Mouse (Mus musculus): Measurements from ENCODE around the gene Camkmt.

Gene Camkmt

DNA sequence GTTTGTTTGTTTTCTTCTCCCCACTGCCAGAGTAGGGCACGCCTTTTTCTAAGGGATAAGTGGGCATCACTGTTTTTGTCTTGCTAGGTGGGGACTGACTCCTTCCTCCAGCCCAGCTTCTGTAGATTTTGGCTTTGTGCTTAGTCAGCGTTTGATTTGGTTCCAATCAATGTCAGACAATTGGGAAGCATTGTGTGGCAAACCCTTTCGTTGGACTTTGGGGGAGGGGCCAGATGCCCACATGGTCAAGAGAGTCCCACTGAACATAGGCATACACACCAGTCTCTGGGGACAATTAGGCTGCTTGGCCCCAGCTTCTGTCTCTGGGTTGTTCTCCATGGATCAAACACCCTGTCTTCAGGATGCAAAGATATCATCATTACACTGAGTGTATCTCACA is 371.2 kb downstream of the Camkmt start:
- no peak for DNase-seq (ENCODE audit: low spot score in 2 of 2)

DNA sequence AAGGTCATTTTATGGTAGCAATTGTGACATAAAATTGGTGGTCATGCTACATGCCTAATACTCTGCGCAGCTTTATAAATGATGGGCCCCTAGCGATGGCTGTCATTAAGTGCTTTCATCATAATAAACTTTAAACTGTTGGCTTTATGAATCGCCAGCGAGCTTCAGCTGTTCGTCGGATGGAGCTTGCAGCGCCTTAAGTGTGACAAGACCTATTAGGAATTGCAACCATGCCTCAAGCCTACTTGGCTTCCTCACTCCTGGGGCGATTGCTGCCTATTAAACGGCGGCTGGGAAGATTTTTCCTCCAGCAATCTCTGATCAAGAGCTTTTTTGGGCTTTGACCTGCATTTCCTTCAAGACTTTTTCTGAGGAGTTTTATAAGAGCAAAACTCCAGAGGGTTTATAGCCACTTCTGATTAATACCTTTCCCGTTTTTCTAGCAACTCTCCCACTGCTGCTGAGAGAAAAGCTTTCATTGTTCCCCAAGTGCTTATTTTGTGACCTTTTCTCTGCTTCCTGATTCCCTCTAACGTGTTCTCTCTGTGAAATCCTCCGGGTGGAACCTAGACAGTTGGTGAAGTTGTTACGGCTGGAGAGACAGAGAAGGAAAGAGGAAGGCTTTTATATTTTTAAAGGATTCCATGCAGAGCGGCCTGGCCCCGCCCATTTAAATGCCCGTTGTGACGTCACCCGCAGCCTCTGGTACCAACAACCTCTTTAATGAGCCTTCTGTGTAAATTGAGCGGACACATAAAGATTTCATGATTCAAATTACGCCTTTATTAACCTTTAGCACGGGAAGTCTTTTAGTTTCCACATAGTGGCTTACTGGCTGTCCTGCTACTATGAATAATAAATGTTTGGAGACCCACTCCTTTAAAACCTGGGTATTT is 373.4 kb downstream of the Camkmt start:
- DNase-seq (ENCODE audit: low spot score in 2 of 2), result no peak

DNA sequence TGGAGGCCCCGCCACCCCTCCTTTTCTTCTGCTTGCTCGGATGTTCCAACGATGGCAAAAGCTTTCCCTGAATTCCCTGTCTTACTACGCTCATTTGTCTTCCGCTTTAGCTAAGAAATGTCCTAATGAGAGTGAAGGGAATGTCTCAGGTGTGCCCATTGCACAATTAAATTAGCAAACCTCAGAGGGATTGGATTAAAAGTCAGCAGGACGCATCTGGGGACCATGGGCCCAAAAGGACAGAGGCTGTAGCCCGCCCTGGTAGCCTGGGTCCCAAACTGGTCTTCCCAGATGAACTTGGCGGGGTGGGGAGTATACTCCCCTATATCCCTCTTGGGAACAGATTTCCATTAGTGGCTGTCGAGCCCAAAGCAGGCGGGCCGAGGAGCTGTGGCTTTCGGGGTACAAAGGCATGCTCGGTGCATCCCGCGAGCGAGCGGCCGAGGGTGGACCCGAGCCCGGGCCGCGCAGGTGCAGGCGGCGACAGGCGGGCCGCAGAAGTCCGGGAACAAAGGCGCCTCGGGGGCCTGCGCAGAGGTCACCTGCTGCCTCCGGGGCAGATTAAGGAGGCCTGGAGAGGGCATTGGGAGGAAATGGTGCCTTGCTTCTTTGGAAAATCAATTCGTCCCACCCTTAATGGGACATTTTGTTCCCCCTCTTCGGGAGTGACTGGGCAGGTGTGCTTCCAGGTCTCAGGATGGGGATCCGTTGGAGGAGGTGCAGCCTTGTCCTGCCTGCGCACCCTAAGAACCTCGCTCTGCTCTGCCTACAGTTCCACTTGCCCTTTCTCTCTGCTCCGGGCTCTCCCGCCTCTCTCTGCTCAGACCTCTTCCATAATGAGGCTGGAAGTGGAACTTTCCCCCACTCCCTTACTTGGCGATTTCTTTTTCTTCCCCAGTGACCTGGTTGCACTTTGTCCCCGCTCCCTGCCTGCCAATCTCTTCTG is 374.4 kb downstream of the Camkmt start:
- no peak for DNase-seq (ENCODE audit: low spot score in 2 of 2)

DNA sequence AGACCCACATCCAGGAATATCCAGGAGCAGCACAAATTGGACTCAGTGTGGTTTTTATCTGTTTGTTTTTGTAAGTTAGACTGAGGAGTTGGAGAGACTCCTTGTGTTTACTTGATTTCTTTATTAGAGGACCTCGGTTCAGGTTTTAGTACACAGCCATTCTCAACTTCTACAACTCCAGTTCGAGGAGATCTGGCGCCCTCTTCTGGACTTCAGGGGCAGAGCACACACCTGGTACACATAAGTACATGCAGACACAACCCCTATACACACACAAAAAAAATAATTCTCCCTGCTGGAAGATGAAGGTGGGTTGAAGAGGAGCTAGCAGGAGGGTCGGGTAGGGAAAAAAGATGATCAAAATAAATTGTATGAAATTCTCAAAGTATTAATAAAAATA is 379.4 kb downstream of the Camkmt start:
- no peak for DNase-seq (ENCODE audit: low spot score in 2 of 2)

DNA sequence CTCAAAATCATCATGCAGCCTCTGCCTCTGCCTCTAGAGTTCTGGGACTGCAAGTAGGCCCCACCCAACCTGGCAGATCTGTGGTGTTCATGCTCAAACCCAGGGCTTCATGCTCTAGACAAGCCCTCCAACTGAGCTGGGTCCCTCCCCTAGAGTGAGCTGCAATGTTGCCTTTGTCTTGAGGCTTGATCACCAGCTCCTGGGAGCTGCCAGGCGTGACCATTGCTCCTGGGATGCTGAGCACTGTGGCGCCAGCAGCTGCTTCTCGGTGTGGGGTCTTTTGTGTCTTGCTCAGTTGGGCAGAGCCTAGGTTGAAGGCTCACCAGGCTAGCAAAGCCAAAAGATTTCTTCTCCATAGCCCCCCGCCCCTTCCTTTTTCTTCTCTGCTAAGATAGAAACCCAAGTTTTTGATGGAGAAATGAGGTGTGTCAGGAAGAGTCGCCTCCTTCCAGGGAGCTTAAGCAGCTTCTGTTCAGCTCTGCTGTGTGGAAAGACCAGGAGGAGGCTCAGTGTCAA is 382.4 kb downstream of the Camkmt start:
- no peak for DNase-seq (ENCODE audit: low spot score in 2 of 2)

DNA sequence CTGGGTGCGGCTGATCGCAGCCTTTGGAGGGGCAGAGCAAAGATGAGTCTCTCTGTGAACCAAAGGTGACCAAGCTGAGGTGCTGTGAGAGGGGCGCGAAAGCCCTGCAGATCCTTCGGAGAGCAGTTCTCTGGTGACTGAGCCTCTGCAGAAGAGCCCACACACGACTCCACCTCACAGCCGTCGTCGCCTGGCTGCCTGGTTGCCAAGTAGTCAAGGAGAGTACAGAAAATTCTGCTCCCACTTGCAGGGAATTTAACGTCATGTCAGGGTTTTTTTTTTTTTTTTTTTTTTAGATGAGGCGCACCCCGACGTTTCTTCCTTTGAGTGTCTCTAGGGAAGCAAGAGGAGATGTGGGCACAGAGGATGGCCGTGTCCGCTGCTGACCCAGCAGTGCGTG is 382.9 kb downstream of the Camkmt start:
- no peak for DNase-seq (ENCODE audit: low spot score in 2 of 2)

DNA sequence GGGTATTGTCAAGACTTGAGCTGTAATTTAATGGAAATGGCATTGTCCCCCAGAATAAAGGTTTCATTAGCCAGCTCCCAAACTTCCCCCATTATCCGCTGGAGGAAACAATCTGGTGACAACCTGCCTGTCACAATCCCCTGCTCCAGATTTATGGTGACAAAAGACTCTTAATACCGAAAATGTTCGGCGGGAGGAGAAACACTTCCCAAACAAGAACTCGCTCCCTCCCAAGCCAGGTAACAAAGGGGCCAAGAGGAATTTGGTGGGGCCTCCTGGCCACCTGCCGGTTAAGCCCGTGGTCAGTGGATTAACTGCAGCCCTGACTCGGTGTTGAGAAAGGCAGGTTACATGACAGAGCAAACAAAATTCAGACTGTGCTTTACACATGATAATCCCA is 383.5 kb downstream of the Camkmt start:
- no peak for DNase-seq (ENCODE audit: low spot score in 2 of 2)

DNA sequence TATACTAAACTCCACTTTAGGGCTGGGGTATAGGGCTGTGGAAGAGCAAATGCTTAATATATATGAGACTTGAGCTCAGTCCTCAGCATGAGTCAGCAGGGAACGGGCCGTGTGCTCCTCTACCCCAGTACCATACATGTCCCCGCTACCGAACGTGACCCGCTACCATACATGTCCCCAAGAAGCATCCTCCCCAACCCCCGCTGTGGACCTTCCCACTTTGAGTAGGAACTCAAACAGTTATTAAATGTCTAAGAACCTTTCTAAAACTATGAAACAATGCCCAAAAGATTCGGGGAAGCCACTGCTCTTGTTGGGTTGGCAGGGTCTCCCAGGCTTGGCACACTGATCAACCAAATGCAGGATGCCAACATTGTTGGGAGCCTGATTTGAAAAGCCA is 390.9 kb downstream of the Camkmt start:
- no peak for DNase-seq (ENCODE audit: low spot score in 2 of 2)

DNA sequence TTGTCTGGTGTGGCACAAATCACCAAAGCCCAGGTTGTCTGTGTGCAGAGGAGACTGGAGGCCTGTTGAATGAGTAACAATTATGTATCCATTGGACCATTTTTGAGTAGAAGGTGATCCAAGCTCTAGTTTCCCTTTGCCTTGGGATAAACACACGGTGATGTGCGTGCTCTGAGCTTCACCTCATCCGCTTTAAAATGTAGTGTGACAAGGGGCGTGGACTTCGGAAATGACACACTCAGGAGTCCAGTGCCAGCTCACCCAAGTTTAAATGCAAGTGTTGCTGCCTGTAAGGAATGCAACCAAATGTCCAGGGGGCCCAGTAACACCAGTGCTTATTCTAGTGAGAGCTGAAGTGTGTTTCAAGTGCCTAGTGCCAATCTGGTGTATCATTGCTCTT is 392.7 kb downstream of the Camkmt start:
- no peak for DNase-seq (ENCODE audit: low spot score in 2 of 2)

DNA sequence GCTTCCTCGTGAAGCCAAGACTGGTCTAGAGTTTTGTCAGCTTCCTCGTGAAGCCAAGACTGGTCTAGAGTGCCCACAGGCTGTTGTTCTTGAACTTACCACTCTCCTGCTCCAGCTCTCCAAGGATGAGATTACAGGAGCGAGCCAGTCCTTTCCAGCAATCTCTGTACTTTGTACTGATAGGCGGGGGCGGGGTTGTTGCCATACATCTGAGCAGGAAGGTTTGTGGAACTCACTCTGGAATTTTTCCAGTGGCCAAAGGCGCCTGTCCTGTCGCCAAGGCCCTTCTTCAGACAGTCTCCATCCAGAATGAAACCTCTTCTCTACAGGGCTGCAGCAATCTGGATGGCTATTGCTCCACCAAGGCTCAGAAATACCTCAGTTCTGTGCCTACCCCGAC is 393.7 kb downstream of the Camkmt start:
- DNase-seq (ENCODE audit: low spot score in 2 of 2), result no peak

DNA sequence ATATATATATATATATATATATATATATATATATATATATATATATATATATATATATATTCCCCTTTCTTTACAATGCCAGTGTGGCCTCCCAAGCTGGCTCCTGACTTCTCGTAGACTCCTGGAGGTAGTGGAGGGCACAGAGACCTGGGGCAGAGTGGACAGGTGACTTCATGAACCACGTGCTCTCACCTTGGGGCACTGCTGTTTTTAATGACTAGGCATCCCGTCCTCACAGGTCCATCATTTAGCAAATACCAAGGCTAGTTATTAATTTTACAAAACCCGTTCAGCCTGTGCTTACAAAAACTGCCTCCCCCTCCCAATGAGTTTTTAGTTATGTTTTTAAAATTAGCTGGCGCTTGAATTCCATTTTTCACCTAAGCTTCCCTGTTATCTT is 394.2 kb downstream of the Camkmt start:
- no peak for DNase-seq (ENCODE audit: low spot score in 2 of 2)

DNA sequence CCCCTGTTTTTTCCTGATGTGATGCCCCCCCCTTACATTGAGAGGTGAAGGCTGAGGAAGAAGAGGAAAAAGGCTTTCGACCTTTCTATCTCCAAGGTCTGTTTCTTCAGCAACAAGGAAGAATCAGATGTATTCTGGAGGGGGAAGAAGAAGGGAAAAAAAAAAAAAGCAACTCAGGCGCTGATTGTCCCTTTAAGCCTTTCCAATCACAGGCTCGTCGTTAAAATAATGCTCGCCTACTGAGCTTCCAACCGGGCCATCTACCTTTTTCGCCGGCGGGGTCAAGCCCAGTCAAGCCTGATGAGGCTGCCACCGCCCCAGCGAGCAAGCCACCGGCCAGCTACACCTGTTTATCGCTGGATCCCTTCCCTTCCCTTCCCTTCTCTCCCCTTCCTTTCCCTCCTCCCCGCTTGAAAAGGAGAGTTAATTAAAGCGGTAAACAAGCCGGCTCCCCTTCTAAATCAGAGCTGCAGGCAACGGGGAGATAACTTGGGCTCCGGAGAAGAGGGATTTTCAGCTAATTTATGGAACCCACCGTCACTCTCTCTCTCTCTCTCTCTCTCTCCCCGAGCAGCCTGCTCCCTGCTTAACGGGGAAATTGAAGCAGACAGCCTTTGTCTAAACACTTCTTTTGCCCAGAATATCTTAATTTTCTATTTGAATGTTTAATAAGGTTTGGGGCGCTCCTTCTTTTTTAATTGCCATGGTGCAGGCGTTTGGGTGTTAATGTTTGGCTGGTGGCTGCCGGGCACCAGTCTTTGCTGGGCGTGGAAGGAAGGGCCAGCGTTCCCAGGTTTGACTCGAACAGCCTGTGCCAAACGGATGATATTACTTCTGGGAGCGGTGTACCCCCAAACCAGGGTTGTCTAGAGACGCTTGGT is 395.0 kb downstream of the Camkmt start:
- DNase-seq (ENCODE audit: low spot score in 2 of 2), result no peak

DNA sequence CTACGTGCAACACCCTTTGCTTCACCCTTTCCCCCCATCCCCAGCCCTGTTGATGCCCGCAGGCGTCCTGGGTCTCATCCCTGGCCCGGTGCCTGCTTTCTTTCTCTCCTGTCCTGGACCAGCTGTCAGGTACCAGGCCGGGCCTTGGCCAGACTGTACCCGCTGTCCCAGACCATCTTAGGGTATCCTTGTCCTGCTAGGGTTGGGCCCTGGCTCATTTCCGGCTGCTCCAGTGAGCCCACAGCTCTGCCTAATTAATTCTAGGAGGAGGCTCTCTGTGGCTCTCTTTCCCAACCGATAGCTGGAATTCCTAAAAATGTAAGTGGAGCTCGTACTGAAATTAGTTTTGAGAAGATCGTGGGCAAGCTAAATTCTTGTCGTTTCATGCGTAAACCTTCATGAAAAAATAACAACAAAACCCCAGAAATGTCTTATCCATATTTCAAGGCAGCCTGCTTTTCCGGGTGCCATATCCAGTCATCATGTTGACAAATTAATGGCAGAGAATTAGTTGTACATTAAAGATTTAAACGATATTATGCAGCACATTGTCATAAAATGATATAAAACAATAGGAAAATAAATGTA is 395.7 kb downstream of the Camkmt start:
- DNase-seq (ENCODE audit: low spot score in 2 of 2), result no peak

DNA sequence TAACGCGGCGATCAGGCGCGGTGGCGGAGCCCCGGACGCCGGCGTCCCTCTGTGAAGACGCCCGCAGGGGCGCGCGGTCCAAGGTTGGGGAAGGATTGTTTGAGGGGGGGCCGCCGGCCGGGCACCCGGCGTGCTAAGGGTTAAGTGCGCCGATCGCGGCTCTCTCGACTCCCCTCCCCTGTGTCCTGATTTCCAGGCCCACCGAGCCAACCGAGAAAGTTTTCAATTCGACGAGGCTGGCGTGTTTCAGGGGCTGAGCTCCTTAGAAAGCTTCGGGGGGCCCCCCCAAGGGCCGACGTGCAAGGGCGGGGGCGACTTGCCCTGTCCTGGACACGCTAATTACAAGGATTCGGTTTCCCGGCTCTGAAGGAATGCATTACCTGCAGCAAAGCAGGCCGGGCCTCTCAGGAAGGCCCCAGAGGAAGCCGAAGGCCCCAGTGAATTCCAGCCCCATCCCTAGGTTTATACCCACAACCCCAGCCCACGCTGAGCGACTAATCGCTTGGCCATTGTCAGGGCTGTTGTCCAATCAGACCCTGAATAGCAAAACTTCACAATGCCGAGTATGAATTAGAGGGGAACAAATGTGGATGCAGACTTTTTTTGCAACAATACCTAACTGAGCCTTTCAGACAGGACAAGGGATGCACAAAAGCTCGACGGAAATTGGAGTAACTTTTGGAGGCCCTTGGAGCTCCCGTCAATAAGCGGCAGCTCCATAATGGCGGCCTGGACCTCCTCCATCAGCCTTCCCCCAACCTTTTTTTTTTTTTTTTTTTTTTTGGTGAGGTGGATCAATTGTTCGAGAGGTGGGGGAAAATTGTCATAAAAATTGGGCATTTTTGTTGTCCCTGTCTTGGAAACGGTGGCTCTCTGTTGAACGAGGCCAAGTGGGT is 396.5 kb downstream of the Camkmt start:
- DNase-seq (ENCODE audit: low spot score in 2 of 2), result no peak

DNA sequence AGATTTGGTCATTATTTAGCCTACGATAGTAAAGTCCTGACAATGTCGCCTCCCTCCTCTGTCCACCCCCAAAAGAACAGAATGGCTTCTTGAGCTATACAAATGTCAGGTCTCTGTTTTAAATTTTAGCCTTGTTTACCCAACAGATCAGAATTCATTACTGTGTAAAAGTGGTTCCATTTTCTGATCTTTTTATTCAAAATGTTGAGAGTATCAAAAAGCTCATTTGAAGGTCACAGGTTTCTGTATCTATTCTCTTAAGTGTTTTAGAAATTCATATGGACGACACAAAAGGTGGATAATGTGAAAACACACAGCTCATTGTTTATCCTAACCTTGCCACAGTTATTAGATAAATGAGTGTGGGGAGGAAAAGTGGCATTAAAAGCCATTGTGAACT is 397.2 kb downstream of the Camkmt start:
- no peak for DNase-seq (ENCODE audit: low spot score in 2 of 2)

DNA sequence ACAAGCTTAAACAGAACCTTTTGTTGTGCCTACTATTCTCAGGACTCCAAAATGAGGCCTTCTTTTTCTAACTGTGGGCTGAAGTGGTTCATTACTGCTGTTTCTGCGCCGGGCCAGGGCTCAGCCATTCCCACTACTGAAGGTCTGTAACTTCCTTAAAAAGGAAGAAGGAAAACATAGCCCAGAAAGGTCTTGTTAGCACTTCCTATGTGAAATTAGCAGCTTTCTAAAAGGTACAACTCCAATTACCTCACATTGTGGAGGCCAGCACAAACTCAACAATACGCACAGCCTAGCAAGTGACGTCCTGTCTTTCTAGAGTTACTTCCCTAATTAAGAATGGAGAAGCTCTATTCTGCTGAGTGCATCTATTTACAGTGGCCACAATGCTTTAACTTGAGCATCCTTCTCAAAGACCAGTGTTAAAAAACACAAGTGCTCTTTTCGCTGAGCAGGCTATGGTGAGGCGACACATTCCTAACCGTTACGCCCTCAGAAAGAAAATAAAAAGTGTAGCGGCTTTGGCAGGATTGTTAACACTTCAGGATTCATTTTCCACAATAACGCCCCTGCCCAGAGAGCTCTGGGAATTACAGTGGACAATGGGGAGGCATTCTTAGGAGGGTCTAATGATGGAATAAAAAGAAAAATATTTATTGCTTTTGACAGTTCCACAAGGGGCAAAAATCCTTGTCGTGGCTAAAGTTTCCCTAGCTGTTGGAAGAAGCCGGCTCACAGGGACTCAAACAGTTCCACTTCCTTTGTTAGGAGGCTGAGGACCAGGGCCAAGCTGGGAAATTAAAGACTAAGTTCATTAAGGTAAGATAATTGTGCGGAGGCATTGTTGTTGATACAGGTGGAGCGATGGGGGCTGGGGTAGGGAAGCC is 398.5 kb downstream of the Camkmt start:
- no peak for DNase-seq (ENCODE audit: low spot score in 2 of 2)

DNA sequence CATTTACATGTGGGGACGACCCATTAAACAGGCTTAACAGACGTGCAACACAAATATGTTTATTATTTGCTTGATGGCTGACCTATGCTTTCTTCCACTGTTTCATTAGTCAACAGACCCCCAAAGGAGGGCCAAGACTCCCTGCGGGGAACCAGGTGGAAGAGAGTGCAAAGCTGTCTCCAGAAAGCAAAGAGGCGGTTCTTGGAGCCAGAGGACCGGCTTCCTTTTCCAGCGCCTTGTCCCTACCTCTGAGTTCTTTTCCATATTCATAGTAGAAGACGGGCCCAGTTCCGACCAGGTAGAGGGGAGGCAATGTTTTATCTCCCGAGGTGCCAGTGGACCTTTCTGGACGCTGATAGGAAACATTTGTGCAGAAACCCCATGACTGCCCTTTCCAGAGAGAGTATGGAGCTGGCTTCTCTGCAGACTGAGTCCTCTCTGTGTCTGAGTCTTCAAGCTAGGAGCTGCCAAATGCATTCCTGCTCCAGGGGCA is 399.2 kb downstream of the Camkmt start:
- DNase-seq (ENCODE audit: low spot score in 2 of 2), result no peak

DNA sequence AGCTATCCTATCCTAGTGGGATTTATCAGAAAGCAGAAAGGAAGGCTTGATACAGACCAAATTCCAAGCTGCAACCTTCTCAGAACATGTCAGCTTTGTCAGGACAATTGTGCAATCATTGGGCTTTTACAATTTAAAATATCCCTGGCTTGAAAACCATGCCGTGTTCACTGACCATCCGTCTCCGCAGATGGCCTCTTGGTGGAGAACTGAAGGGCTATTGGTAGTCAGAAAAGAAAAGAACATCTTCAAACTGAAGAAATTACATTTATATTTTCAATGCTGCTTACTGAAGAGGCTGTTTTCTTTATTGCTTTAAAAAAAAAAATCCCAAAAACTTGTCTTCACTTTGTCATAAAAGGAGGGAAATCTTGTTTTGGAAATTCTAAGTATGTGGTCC is 401.1 kb downstream of the Camkmt start:
- no peak for DNase-seq (ENCODE audit: low spot score in 2 of 2)

DNA sequence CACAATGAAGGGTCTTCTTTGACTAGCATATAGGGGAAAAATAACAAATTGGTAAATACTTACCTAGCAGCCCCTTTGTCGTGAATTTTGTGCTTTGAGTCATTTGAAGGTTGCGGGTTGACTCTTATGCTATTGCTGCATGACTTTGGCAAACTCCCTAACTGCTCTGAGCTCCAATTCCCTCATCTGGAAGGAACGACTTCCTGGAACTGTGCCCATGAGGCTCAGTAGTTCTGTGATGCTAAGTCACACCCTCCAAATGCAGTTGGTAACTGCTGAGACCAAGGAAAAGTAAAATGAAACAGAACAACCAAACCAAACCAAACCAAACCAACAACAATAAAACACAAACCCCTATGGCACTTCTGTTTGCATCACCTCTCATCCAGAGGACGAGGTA is 403.2 kb downstream of the Camkmt start:
- no peak for DNase-seq (ENCODE audit: low spot score in 2 of 2)

Measured in frontal cortex, postnatal 14 days (tissue).